Mouse (Mus musculus): Measurements from ENCODE around the gene Aanat. TPM values are rescaled to one million over a fixed set of nuclear protein-coding genes. Genes with fewer than 3 reads are reported as not detected.
A peak's percentile ranks its signal among the peaks of the same experiment; 100 is the strongest.

The Aanat gene
- total and polyA plus RNA-seq, 3 experiments: not detected

- no peak for TF ChIP-seq EP300 (IDR thresholded peaks at IDR 0.05; ENCODE audit: low read length)
- TF ChIP-seq SIN3A (IDR thresholded peaks at IDR 0.05; ENCODE audit: low read length): no peak
- peak; percentile 69 for TF ChIP-seq MXI1 (IDR thresholded peaks at IDR 0.05; ENCODE audit: low read depth, low read length)
- TF ChIP-seq MAFK (IDR thresholded peaks at IDR 0.05; ENCODE audit: insufficient replicate concordance, low read length): no peak
- TF ChIP-seq POLR2AphosphoS2 (IDR thresholded peaks at IDR 0.05; ENCODE audit: low read depth, low read length): no peak
- TF ChIP-seq MAZ (IDR thresholded peaks at IDR 0.05; ENCODE audit: low read depth, low read length): no peak; the same call in 1 of the 2 replicates
- peak; percentile 67; the same call in 1 of the 2 replicates for TF ChIP-seq ZMIZ1 (IDR thresholded peaks at IDR 0.05; ENCODE audit: low read depth, low read length)
- no peak for TF ChIP-seq GABPA (IDR thresholded peaks at IDR 0.05; ENCODE audit: insufficient replicate concordance, low read depth, low read length)
Measured at GRCm38 (mm10) chr11:116580711-116581375, 5.4 kb upstream of the Aanat start (continued).

- DNase-seq (ENCODE audit: extremely low read depth): peak; percentile 91
- peak within 1 kb of the TSS; percentile 32 for H3K27ac ChIP-seq (ENCODE audit: insufficient read depth, low read depth)
- TF ChIP-seq MXI1 (IDR thresholded peaks at IDR 0.05; ENCODE audit: low read depth, low read length) (peak; percentile 94), MEF2A (IDR thresholded peaks at IDR 0.05; ENCODE audit: borderline replicate concordance, low read depth, low read length) (no peak), ZNF384 (IDR thresholded peaks at IDR 0.05; ENCODE audit: low read depth, low read length) (peak; percentile 79), KAT2A (IDR thresholded peaks at IDR 0.05; ENCODE audit: insufficient replicate concordance, low read length) (no peak), RCOR1 (conservative IDR thresholded peaks at IDR 0.05; ENCODE audit: low read depth, low read length) (no peak), POLR2A (IDR thresholded peaks at IDR 0.05; ENCODE audit: low read depth, low read length) (peak; percentile 67; the same call in 1 of the 2 replicates), UBTF (IDR thresholded peaks at IDR 0.05; ENCODE audit: low read depth, low read length) (no peak), CHD1 (IDR thresholded peaks at IDR 0.05; ENCODE audit: low read depth, low read length) (no peak), NRF1 (IDR thresholded peaks at IDR 0.05; ENCODE audit: low read depth, low read length) (0 out of 2 replicates have a peak, but pooled peaks have one; percentile 27), CTCF (conservative IDR thresholded peaks at IDR 0.05 in 1 of 2, IDR thresholded peaks at IDR 0.05 in 1 of 2; ENCODE audit: low read depth in 2 of 2, low read length in 2 of 2) (peak in 1 of 2 experiments; percentile 61; a peak in 2 of 4 replicates), MAZ (IDR thresholded peaks at IDR 0.05; ENCODE audit: low read depth, low read length) (0 out of 2 replicates have a peak, but pooled peaks have one; percentile 34)
- in situ Hi-C loops (cut with MboI; ENCODE audit: low pct_ligation_motif_present, low pct_unique_long_range_greater_than_20kb, low sequenced_read_pairs) (no loop called here), dilution Hi-C loops (cut with MboI; ENCODE audit: extremely low pct_ligation_motif_present, extremely low pct_unique_long_range_greater_than_20kb, low sequenced_read_pairs) (no loop called here)
- H3K9ac ChIP-seq (ENCODE audit: insufficient read depth, low read depth): peak within 1 kb of the TSS; percentile 80
- peaks cover 24% of the 10 kb centered on the region for H3K79me2 ChIP-seq (replicated peaks; ENCODE audit: control insufficient read depth, extremely low read depth, insufficient read depth, poor library complexity, severe bottlenecking)
- H3K36me3 ChIP-seq (replicated peaks in 1 of 2; ENCODE audit: control insufficient read depth in 1 of 2, insufficient read depth in 1 of 2, low read length in 1 of 2): peaks cover 0 to 22% of the 10 kb centered on the region in 2 experiments
- peak within 1 kb of the TSS; percentile 83 to 96 (median 93) for H3K4me3 ChIP-seq (replicated peaks in 1 of 3; ENCODE audit: low read depth in 2 of 3, low read length in 2 of 3, poor library complexity in 1 of 3)
- H3K9me3 ChIP-seq (replicated peaks; ENCODE audit: low read length): no peaks in the 10 kb centered on the region
- H3K4me1 ChIP-seq (ENCODE audit: control insufficient read depth in 1 of 2, insufficient read depth in 2 of 2): peaks cover 0 to 34% of the 10 kb centered on the region in 2 experiments; a peak in 3 of 4 replicates
- H3K4me2 ChIP-seq (ENCODE audit: insufficient read depth, low read depth, poor library complexity, severe bottlenecking): peak within 1 kb of the TSS; percentile 77
- H3K27me3 ChIP-seq (replicated peaks): peaks cover 2% of the 10 kb centered on the region
Measured at GRCm38 (mm10) chr11:116581376-116581814, 4.8 kb upstream of the Aanat start, which contains the start of gene Ube2o. Gene Ube2o (minus strand): TSS chr11:116581447.
